Mouse (Mus musculus) embryo, embryonic 11 days (tissue): ENCODE measurements around the gene Kif22.
A peak's percentile ranks its signal among the peaks of the same experiment; 100 is the strongest.

ENCODE experiments used
- DNase-seq: peaks from one replicate; pipeline ENCODE4 v3.0.0-alpha.2; 2015

Gene Kif22

GRCm38 (mm10) chr7:127016971-127017949 is 25.0 kb downstream of the Kif22 start, which contains the start of gene Pagr1a:
Pagr1a (minus strand) TSS chr7:127017352.
- DNase-seq: peak; percentile 100

- DNase-seq: no peak
These were observed 25.8 kb downstream of the Kif22 start for GRCm38 (mm10) chr7:127016486-127016938.

DNA sequence TGATC is 26.0 kb downstream of the Kif22 start, which contains the start of gene Pagr1b:
TSS of gene Pagr1b (minus strand) at position 4 of the 5 bp plus-strand sequence.
- no peak for DNase-seq

DNA sequence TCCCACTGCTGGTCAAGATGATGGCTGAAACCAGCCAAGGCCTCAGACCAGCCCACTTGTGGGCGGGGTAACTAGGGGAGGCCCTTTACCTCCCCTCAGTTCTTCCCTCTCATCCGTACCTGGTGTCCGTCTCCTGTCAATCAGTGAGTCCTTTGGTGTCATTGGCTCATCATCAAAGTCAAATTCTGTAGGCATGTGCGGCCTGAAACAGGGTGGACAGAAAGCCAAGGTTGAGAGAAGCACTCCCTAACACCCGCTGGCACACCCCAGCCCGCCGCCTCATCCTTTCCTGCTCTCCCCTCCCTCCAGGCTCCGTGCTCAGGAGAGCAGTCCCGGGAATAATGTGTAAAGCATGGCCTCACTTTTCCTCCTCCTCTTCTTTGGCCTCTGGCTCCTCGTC is 26.2 kb downstream of the Kif22 start:
- peak; percentile 71 for DNase-seq

DNA sequence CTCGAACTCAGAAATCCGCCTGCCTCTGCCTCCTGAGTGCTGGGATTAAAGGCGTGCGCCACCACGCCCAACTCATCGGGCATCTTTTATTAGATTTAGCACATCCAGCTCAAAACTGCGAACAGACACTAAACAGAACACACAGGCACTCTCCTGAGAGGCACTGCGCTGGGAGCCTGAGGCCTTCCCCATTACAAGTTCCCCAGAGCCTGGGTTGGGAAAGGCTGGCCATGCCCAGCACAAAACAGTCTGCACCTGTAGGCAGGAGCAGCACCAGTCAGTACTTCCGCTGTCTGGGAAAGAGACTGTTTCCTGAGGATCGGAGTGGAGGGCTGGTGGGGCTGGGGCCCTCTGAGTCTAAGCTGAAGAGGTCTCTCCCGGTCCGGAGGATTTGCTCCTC is 27.3 kb downstream of the Kif22 start:
- DNase-seq: no peak

DNA sequence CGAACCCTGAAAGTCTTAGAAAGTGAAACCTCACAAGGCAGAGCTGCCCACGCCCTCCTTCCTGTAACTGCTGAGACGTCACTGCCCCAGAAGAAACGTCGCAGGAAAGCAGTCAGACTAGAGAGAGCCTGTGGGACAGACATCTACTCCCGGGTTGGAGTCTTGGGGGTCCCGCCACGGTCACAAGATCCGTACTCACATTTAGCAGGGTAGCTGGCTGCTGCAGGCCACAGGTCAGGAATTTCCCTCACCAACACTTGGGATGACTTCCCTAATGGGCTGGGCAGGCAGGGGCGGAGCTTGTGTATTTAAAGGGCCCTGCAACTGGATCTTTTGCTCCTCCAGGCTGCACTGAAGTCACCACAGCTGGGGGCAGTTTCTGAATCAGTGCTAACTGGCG is 28.0 kb downstream of the Kif22 start, which contains the start of gene Mvp:
TSS of gene Mvp (minus strand) at position 302 of the 400 bp plus-strand sequence.
- DNase-seq: peak; percentile 64

- no peak for DNase-seq
These were observed 28.9 kb downstream of the Kif22 start for GRCm38 (mm10) chr7:127013385-127013784.

DNA sequence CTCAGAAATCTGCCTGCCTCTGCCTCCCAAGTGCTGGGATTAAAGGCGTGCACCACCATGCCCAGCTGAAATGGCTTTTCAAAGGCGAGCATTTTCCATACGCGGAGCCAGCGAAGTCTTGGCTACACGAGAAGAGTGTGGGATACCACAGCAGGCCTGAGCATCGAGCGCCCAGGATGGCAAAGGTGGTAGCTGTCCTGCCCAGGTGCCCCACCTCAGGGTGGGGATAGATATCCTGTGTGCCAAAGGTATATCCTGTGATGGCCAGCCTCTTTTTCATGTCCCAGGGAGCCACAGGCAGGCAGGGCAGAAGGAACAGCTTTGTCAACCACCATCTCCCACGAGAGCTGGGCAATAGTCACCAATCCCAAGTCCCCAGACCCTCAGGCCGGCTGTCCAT is 29.4 kb downstream of the Kif22 start:
- no peak for DNase-seq

- DNase-seq: no peak
These were observed 29.9 kb downstream of the Kif22 start for GRCm38 (mm10) chr7:127012374-127012773.

- DNase-seq: no peak
These were observed 30.6 kb downstream of the Kif22 start for GRCm38 (mm10) chr7:127011717-127012116.

DNA sequence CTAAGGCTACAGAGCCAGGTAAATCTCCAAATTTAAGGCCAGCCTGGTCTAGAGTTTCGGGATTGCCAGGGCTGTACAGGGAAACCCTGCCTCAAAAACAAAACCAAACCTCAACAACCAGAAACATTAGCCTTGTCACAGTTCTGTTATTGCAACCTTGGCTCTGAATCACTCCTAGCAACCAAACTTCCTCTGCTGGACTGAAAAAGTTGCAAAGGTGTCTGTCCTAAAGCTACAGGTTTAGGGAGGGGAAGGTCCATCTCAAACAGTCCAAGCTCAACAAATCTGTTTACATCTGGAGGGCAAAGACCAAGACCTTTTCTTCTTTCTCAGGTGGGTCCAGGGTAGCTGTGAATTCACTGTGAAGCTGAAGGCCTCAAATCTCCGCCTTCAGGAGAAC is 31.2 kb downstream of the Kif22 start:
- DNase-seq: no peak

DNA sequence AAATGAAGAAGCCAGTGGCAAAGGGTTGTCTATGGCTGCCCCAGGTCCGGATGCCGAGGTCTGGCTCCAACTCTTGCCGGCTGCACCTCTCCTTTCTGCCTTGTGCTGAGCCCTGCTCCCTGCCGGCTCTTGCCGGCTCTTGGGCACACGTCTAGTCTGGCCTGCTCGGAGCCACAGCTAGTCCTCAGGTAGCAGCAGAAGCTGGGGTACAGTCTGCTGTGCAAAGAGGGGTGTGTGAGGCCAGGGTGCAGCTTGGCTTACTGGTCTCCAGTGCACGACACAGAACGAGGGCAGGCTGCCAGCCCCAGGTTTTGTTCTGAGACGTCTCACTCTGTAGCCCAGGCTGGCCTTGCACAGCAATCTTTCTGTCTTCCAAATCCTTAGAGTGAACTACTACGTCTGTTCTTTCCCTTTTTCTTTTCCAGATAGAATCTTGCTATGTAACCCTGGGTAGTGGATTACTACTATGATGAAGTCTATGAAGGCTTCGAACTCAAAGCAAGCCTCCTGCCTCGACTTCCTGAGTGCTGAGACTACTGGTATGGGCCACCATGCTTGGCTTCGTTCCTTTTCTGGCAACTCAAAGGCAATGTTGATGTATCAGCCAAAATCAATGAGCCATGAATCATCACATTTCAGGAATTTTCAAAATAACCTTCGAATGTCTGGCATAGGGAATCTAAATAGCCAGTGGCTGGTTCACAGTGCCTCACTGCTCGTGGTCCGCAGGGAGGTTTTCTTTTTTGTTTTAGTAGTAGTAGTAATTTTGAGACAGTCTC is 32.8 kb downstream of the Kif22 start:
- no peak for DNase-seq

GRCm38 (mm10) chr7:127008239-127009019 is 33.8 kb downstream of the Kif22 start:
- DNase-seq: no peak

GRCm38 (mm10) chr7:127007313-127008024 is 34.8 kb downstream of the Kif22 start:
- DNase-seq: no peak

DNA sequence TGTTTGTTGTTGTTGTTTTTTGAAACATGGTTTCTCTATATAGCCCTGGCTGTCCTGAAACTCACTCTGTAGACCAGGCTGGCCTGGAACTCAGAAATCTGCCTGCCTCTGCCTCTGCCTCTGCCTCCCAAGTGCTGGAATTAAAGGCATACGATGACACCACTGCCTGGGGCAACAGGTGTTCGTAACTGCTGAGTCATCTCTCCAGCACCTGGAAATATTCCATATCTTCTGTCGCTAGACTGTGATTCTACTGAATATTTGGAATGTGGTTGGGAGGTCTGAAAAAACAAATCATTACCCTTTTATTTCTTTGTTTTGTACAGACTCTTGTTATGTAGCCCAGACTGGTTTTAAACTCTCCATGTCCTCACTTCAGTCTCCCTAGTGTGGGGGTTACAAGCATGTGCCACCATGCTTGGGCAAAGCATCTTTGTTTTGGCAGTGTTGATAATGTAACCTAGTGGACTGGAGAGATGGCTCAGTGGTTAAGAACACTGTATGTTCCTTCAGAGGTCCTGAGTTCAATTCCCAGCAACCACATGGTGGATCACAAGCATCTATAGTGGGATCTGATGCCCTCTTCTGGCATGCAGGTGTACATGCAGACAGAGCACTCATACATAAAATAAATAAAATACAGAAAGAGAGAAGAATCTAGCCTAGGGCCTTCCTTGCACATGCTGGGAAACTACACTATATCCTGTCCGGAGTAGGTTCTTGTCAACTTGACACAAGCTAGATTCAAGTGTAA is 38.0 kb downstream of the Kif22 start:
- DNase-seq: no peak

DNA sequence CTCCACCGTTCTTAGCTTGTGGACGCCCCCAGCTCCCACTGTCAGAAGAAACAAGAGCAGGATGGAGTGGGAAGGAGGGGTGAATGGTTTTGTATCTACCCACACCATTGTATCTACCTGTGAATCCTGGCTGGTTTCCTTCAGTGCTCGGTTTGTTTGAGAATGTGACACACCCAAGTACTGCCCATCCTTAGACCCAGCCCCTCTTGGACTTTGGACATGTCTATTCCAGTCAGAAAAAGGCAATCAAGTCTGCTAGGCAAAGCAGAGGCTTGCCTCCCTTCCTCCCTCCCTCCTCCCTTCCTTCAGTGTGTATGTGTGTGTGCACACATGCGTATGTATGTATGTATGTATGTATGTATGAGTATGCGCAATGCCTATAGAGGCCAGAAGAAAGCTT is 38.7 kb downstream of the Kif22 start:
- no peak for DNase-seq

GRCm38 (mm10) chr7:126999568-126999967 is 42.7 kb downstream of the Kif22 start:
- no peak for DNase-seq

DNA sequence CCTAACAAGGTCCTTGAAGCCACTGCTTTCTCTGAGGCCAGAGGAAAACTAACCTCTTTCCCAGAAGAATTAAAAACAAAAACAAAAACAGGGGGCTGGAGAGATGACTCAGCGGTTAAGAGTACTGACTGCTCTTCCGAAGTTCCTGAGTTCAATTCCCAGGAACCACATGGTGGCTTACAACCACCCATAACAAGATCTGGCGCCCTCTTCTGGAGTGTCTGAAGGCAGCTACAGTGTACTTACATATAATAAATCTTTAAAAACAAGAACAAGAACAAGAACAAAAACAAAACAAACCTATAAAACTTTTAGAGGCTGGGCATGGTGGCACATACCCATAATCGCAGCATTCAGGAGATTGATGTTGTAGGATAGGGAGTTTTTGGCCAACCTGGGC is 45.8 kb downstream of the Kif22 start:
- DNase-seq: no peak

GRCm38 (mm10) chr7:126988816-126989215 is 53.5 kb downstream of the Kif22 start:
- no peak for DNase-seq

- peak; percentile 27 for DNase-seq
These were observed 56.0 kb downstream of the Kif22 start for GRCm38 (mm10) chr7:126986319-126986718.

- no peak for DNase-seq
These were observed 57.4 kb downstream of the Kif22 start for GRCm38 (mm10) chr7:126984667-126985444.
